ENCODE assay signal across 9 mouse cellular contexts in genomic region chr14:44858868-44859613, GRCm38 (mm10). TPM values are rescaled to one million over a fixed set of nuclear protein-coding genes. Genes with fewer than 3 reads are reported as not detected.
DNase-seq lines count a peak whose midpoint lies in the region; ATAC-seq and TF ChIP-seq lines count a peak whose summit lies in the region.
"Had no signal": no experiment of that assay in that cellular context is flagged by ENCODE, and none has a peak within 500 bp of the region (broad histone marks: within the 10 kb centered on the region; RNA-seq: fewer than 3 reads in every experiment).

Gene Ptgdr (minus strand): TSS chr14:44859375.

- no peak for DNase-seq in heart, postnatal 10 days
- no peak for DNase-seq in ES-E14 (ENCODE audit: low read depth, low spot score)
- DNase-seq in forebrain, postnatal 0 days, result no peak
- peak; percentile 36 for DNase-seq in midbrain, embryonic 10.5 days (ENCODE audit: low spot score)
- no peak for DNase-seq in c-Kit-positive CD71-positive TER-119-positive erythroid progenitor cells, embryonic 14.5 days (ENCODE audit: low spot score)
- no peak for DNase-seq in frontal cortex, postnatal 14 days (ENCODE audit: low spot score in 2 of 2)
- no peak for DNase-seq in adrenal gland, postnatal 14 days
- DNase-seq: layer of hippocampus, postnatal 36 days had no signal

- no peak for ATAC-seq in heart, embryonic 12.5 days (ENCODE audit: insufficient number of reproducible peaks, low FRiP score)
- peak; percentile 67 for ATAC-seq in forebrain, postnatal 0 days

- peaks cover 28% of the 10 kb centered on the region for H3K27me3 ChIP-seq in heart, embryonic 12.5 days (replicated peaks)
- H3K27me3 ChIP-seq in forebrain, postnatal 0 days (ENCODE audit: insufficient read depth, low read length), result peaks cover 12% of the 10 kb centered on the region
- H3K27me3 ChIP-seq in midbrain, embryonic 10.5 days (ENCODE audit: low read depth, poor library complexity, severe bottlenecking), result peaks cover 41% of the 10 kb centered on the region

- no peak for TF ChIP-seq CTCF in forebrain, postnatal 0 days (IDR thresholded peaks at IDR 0.05; ENCODE audit: low read depth)

- intact Hi-C loops in heart, postnatal 10 days (cut with DNase I), result no loop called here

- H3K9ac ChIP-seq in heart, embryonic 12.5 days, result no peak within 1 kb of the TSS
- no peak within 1 kb of the TSS; the same call in 1 of the 2 replicates for H3K9ac ChIP-seq in ES-E14 (ENCODE audit: insufficient read depth, low read depth, low read length, poor library complexity, severe bottlenecking)
- H3K9ac ChIP-seq in forebrain, postnatal 0 days, result 0 out of 2 replicates have a peak within 1 kb of the TSS, but pooled peaks have one; percentile 33

- no peak within 1 kb of the TSS for H3K27ac ChIP-seq in heart, embryonic 12.5 days (ENCODE audit: poor library complexity, severe bottlenecking)
- no peak within 1 kb of the TSS for H3K27ac ChIP-seq in ES-E14 (ENCODE audit: insufficient read depth, low read depth, low read length, poor library complexity, severe bottlenecking)
- H3K27ac ChIP-seq in forebrain, postnatal 0 days (ENCODE audit: low read depth, low read length), result no peak within 1 kb of the TSS
- no peak within 1 kb of the TSS for H3K27ac ChIP-seq in midbrain, embryonic 10.5 days (replicated peaks)

- WGBS in heart, embryonic 12.5 days, result under 1% methylated on average over 32 of the region's 32 CpGs
- WGBS in forebrain, postnatal 0 days, result 1% methylated on average over 32 of the region's 32 CpGs
- under 1% methylated on average over 32 of the region's 32 CpGs for whole genome bisulfite sequencing in midbrain, embryonic 10.5 days

- no peaks in the 10 kb centered on the region for H3K36me3 ChIP-seq in heart, embryonic 12.5 days
- H3K36me3 ChIP-seq in ES-E14 (ENCODE audit: control insufficient read depth, insufficient read depth, low read length, poor library complexity, severe bottlenecking), result no peaks in the 10 kb centered on the region
- no peaks in the 10 kb centered on the region for H3K36me3 ChIP-seq in forebrain, postnatal 0 days (ENCODE audit: insufficient read depth)
- no peaks in the 10 kb centered on the region for H3K36me3 ChIP-seq in midbrain, embryonic 10.5 days

- H3K4me3 ChIP-seq in heart, embryonic 12.5 days, result peak within 1 kb of the TSS; percentile 30
- H3K4me3 ChIP-seq in ES-E14 (ENCODE audit: insufficient read depth in 1 of 2, low read depth in 1 of 2, low read length in 2 of 2, poor library complexity in 1 of 2, severe bottlenecking in 1 of 2), result peak within 1 kb of the TSS; percentile 47 to 56
- H3K4me3 ChIP-seq in forebrain, postnatal 0 days (ENCODE audit: low read depth, low read length), result peak within 1 kb of the TSS; percentile 35
- peak within 1 kb of the TSS; percentile 51 for H3K4me3 ChIP-seq in midbrain, embryonic 10.5 days

- in situ Hi-C loops in ES-E14 (cut with MboI; ENCODE audit: low sequenced_read_pairs in 2 of 2, unreplicated experiment in 2 of 2), result no loop called here

- H3K4me2 ChIP-seq in heart, embryonic 12.5 days, result peak within 1 kb of the TSS; percentile 67
- peak within 1 kb of the TSS; percentile 47 for H3K4me2 ChIP-seq in forebrain, postnatal 0 days (ENCODE audit: low read depth)

- no peaks in the 10 kb centered on the region for H3K9me3 ChIP-seq in heart, embryonic 12.5 days (replicated peaks)
- H3K9me3 ChIP-seq in ES-E14 (ENCODE audit: control insufficient read depth, insufficient read depth, low read depth, low read length), result no peaks in the 10 kb centered on the region
- no peaks in the 10 kb centered on the region for H3K9me3 ChIP-seq in forebrain, postnatal 0 days (ENCODE audit: low read length)
- no peaks in the 10 kb centered on the region for H3K9me3 ChIP-seq in midbrain, embryonic 10.5 days (replicated peaks)

- H3K4me1 ChIP-seq in heart, embryonic 12.5 days (replicated peaks), result peaks cover 11% of the 10 kb centered on the region; the same call in 1 of the 2 replicates
- no peaks in the 10 kb centered on the region for H3K4me1 ChIP-seq in ES-E14 (ENCODE audit: control insufficient read depth in 2 of 2, insufficient read depth in 2 of 2, low read length in 2 of 2, poor library complexity in 1 of 2)
- H3K4me1 ChIP-seq in forebrain, postnatal 0 days (ENCODE audit: insufficient read depth), result no peaks in the 10 kb centered on the region
- peaks cover 23% of the 10 kb centered on the region for H3K4me1 ChIP-seq in midbrain, embryonic 10.5 days

TF ChIP-seq in ES-E14, 5 proteins besides CTCF, POLR2A, EP300 and RAD21:
- no peak for TF ChIP-seq HCFC1 (IDR thresholded peaks at IDR 0.05; ENCODE audit: borderline replicate concordance, insufficient read depth, low read length)
- no peak for TF ChIP-seq ZC3H11A (IDR thresholded peaks at IDR 0.05; ENCODE audit: borderline replicate concordance, low read depth, low read length)
- no peak for TF ChIP-seq CHD2 (IDR thresholded peaks at IDR 0.05; ENCODE audit: low read depth, low read length)
- no peak for TF ChIP-seq MAFK (IDR thresholded peaks at IDR 0.05; ENCODE audit: insufficient read depth, low read depth, low read length)
- no peak for TF ChIP-seq ZNF384 (IDR thresholded peaks at IDR 0.05; ENCODE audit: low read depth, low read length)

RNA-seq across cellular contexts. Expression of gene Ptgdr, which starts in this region (rescaled TPM):
- polyA plus RNA-seq in heart, embryonic 12.5 days (2016; fragmentation: Nextera tagmentation; extraction: Ambion mirVana), result not detected in 2 replicates
- not detected for total RNA-seq in heart, postnatal 10 days (2021)
- total RNA-seq in ES-E14 (2012; rRNA removed), result not detected in 2 replicates
- total RNA-seq in forebrain, postnatal 0 days (2014; rRNA removed), result 1.1 and 2.2 TPM in 2 replicates
- 0.67 and 0.69 TPM in 2 replicates for polyA plus RNA-seq in forebrain, postnatal 0 days (2015; fragmentation: Nextera tagmentation; extraction: Ambion mirVana)
- polyA plus RNA-seq in midbrain, embryonic 10.5 days (2016; fragmentation: Nextera tagmentation; extraction: Ambion mirVana), result not detected in 2 replicates
- not detected in 2 replicates for total RNA-seq in adrenal gland, postnatal 14 days (2021)

Comparison
In these comparisons a context has a peak if more than half of its experiments do, and no peak if none do; other contexts are left out.
1. Peak in DNase-seq and H3K4me3 ChIP-seq in midbrain, embryonic 10.5 days; RNA of the gene not detected or under 1 TPM.